Mouse (Mus musculus) right cerebral cortex, postnatal 25 days (tissue): ENCODE measurements around the gene Mgll.
A peak's percentile ranks its signal among the peaks of the same experiment; 100 is the strongest.

ENCODE experiments used
- DNase-seq: peaks from one replicate; pipeline ENCODE4 v3.0.0; 2022

The Mgll gene

GRCm38 (mm10) chr6:88718033-88718725, 6.0 kb upstream of the Mgll start:
- DNase-seq = no peak

DNA sequence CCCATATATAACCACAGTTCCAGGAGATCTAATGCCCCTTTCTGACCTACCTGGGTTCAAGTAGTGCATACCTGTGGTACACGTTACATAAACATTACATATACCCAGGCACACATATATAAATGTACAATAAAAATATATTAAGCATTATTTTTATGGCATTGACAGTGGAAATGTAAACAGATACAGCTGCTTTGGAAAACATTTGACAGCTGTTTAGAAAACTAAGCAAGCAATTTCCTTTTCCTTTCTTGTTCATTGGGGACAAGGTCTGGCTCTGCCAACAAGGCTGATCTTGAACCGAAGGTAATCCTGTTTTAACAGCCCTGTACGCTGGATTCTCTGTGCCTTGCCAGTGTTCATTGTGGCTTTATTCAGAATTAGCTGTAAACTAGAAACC, 3.2 kb upstream of the Mgll start:
- DNase-seq = no peak

DNA sequence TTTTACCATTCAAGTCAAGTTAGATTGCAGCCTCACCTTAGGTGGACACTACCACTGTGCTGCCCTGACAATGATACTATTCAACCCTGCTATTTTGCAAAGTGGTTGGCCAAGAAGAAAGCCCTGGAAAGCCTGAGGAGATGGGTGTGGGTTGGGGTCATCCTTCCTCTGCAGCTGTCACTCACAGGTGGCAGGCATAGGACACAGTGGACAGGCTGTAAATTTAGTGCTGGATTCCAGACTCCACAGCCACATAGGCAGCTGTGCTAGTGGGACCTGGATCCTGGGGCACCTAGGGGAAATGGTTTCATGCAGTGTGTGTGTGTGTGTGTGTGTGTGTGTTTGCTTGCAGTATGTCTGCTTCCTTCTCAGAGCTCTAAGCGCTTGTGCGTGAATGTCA, 1.3 kb upstream of the Mgll start:
- no peak for DNase-seq

DNA sequence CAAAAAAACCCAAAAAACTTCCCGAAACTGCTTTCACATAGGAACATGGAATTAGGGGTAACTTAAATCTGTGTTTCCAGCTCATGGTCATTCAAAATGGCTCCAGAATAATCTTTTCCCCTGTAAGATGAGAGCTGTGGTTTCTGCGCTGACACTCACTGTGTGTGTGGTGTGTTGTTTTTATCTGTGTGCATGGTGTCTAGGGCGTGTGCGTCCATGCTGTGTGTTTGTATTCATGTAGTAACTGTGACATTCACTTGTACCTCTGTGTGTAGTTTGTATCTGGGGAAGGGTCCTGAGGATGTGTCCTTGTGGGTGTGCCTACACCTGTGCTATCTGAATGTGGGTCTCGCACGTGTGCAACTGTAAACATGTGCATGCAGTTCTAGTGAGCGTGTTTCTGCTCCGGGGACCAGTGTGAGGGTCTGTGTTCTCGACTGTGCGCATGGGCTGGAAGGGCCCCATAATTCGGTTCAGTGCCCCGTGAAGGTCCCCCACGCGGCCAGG, 353 bp upstream of the Mgll start:
- DNase-seq = no peak

- no peak for DNase-seq
Measured at GRCm38 (mm10) chr6:88725590-88725989, 1.4 kb downstream of the Mgll start.

DNA sequence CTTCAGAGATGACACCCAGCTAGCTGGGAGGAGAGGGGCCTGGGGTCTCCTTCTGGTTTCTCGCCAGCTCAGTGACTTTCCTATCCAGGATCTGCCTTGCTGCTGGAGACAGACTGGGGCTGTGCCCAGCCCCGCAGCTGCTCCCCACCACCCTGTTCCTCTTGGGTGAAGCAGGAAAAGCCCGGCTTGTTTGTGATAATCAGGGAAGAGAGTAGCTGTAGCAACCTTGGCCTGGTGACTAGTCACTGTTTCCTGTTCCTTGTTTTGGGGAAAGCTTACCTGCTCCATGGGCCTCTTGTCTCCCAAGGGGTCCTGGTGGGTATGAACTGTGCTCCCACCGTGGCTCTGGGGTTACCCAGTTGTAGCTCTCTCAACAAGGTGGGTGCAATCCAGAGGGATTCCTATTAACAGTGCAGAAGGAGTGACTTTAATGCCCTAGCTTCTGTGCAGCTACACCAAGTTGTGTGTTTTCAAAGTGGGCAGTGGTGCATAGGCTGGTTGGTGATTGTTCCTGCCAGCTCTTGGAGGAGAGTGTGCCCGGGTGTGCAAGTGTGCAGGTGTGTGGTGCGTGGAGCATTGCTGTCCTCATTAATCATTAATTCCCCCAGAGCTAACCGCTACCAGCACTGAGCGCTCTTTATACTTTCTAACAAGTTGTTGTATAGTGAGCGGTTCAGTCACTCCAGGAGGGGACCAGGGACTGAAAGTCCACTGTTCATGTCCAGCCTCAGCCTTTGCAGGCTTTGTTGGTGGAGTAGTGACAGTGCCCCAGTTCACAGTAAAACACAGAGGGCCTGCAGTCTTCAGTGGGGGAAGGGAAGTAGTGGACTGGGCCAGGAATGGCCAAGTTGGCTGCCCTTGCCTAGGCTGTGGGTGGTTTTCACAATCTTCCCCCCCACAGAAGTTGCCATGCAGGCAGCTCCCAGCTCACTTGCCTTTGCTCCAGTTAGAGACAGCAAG, 2.3 kb downstream of the Mgll start:
- DNase-seq = peak; percentile 59

- DNase-seq = no peak
Measured at GRCm38 (mm10) chr6:88727490-88727889, 3.3 kb downstream of the Mgll start.

GRCm38 (mm10) chr6:88728054-88728453, 3.8 kb downstream of the Mgll start:
- DNase-seq = no peak

DNA sequence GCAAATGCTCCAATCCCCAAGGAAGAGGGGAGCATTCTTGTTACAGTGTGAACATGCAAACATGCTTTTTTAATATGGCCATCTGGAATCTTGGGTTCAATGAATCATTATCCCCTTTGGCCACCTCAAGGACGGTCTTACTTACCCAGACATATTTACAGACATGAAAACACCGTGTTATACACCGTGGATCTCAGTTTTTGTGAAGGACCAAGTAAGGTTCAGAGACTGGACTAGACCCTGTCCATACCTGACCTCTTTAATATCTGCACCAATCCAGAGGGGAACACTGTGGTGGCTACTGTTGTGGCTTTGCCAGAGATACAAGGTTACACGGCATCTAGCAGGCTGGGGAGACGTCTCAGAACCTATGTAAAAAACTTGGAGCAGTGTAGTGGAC, 4.3 kb downstream of the Mgll start:
- DNase-seq = no peak

DNA sequence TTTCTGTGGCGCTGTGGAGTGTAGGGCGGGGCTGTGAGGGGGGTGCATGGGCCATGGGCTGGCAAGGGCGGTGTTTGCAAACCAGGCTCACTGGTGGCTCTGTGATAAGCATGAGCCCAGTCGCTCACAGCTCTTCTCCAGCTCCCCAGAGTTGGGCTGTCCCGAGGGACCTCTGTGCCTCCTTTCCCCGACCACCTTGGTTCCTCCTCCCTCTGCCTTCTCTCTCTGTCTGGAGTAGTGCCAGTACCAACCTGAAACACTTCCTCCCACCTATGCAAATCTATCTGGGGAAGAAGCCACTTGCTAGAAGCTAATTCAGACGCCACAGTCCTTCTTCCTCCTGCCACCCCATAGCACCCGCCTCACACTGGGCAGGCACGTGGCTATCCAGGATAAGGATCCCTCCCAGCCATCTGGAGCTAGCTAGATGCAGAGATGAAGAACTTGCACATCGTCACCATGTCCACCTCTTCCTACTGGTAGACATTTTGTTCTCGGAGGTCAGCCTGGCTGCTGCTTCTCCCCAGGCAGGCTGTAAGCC, 7.1 kb downstream of the Mgll start:
- DNase-seq = peak; percentile 67

GRCm38 (mm10) chr6:88731991-88732390, 7.8 kb downstream of the Mgll start:
- DNase-seq = no peak

DNA sequence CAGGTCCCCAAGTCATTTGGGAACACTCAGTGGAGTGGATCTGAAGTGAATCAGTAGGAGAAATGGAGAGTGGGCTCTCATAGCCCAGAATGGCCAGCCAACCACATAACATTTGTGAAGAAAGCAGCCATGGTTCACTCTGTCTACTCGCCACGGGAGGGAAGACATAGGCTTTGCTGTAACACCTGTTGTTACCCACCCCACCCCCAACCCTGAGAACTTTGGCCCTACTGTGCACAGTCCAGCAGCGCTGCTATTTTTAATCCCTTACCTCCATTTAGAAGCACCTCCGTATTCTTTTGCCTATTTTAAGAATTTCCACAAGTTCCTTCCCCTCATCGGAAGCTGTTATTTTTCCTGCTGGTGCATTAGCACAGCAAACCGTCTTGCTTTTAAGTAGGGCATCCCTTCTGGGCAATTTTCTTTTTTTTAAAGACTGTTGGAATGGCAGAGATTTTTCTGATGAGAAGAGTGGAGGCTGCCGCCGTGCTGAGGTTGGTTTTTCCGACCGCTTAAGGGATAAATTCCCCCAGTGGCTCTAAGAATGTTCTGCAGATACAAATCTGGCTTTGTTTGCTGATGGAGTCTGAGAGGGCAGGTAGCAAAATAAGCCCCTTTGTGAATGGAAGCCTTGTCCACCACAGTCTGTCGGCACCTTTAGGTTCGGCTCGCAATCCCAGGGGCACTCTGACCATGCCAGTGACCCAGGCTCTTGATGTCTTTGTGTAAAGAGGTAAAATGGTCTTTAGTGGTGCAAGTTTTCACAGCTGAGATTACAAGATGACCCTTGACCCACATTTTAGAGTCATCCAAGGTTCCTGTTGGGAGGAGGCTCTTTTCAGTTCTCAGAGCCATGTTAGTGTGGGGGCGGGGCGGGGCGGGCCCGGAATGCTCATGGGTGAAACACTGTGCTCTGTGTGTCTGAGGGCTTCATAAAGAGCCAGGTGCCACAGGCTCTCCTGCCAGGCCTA, 8.7 kb downstream of the Mgll start:
- DNase-seq = no peak

DNA sequence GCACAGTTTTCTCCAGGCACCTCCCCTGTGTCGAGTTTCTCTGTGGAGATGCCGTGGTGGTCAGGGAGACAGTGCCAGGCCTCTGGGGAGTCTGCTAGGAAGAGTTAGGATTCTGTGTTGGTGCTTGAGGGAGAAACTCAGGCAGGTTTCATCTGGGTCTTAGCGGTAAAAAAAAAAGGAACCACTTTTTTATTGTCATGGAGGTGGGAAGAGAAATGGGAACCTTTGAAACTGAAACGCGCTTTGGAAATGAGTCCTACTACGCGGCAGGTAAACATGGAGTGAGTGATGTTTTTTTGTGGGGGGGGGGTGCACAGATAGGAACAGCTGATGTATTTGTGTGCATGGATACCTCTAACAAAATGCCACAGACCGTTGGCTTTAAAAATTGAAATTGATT, 12.1 kb downstream of the Mgll start:
- no peak for DNase-seq

DNA sequence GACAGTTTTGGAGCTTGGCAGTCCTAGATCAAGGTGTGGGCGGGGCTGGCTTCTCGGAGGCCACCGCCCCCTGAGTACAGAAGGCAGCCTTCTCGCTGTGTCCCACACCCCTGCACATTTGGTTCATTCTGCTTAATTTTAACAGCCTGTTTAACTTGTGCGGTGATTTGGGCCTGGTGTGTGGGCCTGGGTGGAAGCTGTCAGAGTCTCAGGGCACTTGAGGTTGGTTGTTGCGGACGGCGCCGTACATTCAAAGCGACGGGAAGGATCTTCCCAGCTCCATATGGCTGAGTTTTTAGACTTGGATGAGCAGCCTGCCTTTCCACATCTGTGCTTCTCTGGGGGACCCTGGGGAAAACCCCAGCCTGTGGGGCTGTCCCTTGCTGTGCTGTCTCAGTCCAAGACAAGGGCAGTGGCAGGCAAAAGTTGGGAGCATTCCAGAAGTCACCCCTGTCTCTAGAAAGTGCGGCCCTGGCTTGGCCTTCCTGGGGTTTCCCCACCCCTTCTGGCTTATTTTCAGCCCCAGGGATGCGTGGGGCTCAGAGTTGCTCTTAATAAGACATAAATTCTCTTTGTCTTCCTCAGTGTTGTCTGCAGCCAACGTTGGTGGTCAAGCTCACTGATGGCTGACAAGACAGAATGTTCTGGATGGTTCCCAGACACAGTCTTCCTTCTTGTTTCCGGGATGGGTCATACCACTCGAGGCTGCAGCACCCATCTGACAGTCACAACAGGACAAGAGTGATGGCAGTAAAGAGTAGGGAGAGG, 12.7 kb downstream of the Mgll start:
- DNase-seq = no peak

DNA sequence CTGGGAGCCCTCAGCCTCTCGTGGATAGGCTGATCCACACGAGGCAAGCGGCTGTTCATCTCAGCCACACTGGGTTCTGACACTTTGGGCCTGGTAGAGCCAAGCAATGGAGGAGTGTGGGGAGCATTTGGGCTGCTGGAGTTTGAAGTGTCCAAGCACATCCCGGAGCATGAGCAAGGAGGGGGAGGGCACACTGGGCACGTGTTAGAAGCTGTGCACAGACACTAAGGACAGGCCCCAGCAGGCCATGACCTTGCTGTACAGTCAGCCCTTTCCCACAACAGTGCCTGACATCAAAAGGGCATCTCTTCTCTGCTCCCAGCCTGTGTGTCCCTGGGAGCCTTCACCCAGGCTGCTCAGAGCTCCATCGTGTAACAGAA, 13.3 kb downstream of the Mgll start:
- DNase-seq = no peak

GRCm38 (mm10) chr6:88741041-88741440, 16.8 kb downstream of the Mgll start:
- no peak for DNase-seq

DNA sequence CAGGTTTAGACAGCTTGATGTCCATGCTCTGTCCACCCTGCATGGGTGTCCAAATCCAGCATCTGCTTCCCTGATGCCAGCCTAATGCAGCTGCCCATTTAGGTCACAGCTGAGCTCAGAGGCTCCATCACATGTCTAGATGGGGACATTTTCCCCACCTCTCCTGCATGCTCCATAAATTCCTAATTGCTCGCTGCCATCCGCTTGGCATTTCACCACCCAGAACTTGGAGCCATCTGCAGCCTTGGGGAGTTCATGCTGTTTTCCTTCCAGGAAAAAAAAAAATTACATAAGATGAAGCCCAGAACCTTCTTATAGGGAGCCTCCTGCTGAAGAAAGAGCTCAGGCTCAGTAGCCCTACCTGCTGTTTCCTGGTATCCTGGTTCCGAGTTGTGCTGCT, 17.6 kb downstream of the Mgll start:
- DNase-seq = no peak

DNA sequence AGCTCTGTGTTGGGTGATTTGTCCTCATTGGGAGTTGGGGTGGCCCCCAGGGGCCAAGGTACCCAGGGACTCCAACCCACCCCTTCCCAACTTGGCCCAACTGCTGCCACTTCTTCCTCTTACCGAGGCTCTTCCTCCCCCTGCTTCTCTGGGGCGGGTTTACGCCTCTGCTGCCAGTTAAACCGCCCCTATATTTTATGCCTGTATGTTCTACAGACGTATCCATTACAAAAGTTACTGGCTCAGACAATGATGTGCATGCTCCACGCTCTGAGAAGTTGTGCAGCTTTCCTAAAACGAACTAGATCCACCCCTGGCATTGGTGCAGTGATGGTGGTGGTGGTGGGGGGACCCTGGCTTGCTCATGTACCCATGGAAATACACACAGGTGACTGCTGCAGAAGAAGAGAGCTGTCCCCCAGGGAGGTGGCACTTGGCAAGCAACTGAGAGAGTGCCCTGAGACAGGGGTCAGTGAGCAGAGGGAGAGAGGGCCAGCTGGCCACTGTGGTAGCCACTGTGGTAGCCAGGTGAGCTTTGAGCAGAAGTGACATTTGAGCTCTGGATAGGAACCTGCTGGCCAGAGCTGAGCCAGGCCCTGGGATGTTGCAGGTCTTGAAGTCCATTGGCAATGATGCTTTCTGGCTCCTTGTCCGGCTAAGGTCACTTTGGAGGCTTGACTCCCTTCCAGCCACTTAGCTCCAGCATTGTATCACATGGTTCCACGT, 18.2 kb downstream of the Mgll start:
- no peak for DNase-seq

DNA sequence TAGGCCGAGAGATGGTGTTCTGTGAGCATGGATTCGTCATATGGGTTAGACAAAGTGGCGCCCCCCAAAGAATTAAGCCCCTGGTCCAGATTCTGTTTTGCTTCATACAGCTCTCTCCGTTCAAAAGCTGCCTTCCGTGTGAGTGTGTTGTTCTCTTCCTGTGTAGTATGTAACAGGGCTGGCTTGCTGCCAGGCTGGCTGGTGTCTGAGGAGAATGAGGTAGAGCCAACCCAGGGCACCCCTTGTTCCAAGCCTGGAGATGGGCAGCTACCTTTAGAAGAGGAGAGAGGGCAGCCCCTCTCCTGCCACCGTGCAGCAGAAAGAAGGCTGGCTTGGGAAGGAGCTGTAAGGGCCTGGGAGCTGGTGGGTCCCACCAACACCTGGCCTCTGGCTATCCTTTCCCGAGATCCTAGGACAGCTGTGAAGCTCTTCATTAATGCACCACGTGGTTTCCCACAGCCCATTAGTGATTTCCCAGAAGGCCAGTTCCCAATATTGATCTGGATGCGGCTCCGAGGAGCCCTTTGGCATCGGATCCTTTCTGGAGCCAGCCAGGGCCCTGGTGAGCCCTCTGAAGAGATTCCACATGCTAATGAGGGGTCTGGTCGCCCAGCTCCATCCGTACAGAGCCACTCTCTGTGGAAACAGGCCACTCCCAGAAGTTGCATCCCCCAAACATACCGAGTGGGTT, 19.5 kb downstream of the Mgll start:
- no peak for DNase-seq

- DNase-seq = no peak
Measured at GRCm38 (mm10) chr6:88745027-88745426, 20.8 kb downstream of the Mgll start.
